Mouse (Mus musculus) stomach, postnatal 0 days (tissue): Measurements from ENCODE around the gene Mcfd2. TPM values are rescaled to one million over a fixed set of nuclear protein-coding genes. Genes with fewer than 3 reads are reported as not detected.

ENCODE experiments used
- ATAC-seq: fragments of 200-750 bp; cut with Nextera tagmentation; 2 replicates; pipeline ENCODE4 v1.8.0; 2017; ENCODE audit not compliant: low FRiP score, low TSS enrichment
- DNase-seq: peaks from one replicate; pipeline ENCODE4 v3.0.0-alpha.2; 2016; ENCODE audit warnings: low spot score
- H3K27ac ChIP-seq: fragments of 300-500 bp; sonication (generic); replicated peaks from 2 replicates; pipeline ENCODE4 v1.5.1; 2014; ENCODE audit warnings: mild to moderate bottlenecking, control low read depth
- H3K27me3 ChIP-seq: fragments of 300-500 bp; sonication (generic); 2 replicates; pipeline ENCODE4 v1.6.1; 2014; ENCODE audit warnings: low read length; ENCODE audit not compliant: control insufficient read depth, insufficient read depth
- H3K36me3 ChIP-seq: fragments of 300-500 bp; sonication (generic); 2 replicates; pipeline ENCODE4 v1.6.1; 2014; ENCODE audit warnings: low read length, mixed read lengths; ENCODE audit not compliant: control insufficient read depth, insufficient read depth
- H3K4me1 ChIP-seq: fragments of 300-500 bp; sonication (generic); replicated peaks from 2 replicates; pipeline ENCODE4 v1.6.1; 2014; ENCODE audit warnings: antibody characterized with exemption; ENCODE audit not compliant: control insufficient read depth, insufficient read depth
- H3K4me2 ChIP-seq: fragments of 300-500 bp; sonication (generic); replicated peaks from 2 replicates; pipeline ENCODE4 v1.6.1; 2014; ENCODE audit warnings: low read depth, mild to moderate bottlenecking, control low read depth, moderate library complexity
- H3K4me3 ChIP-seq: fragments of 300-500 bp; sonication (generic); 2 replicates; pipeline ENCODE4 v1.5.1; 2014; ENCODE audit warnings: low read depth, low read length, control low read depth
- H3K9ac ChIP-seq: fragments of 300-500 bp; sonication (generic); 2 replicates; pipeline ENCODE4 v1.6.1; 2014; ENCODE audit warnings: mild to moderate bottlenecking, low read length, control low read depth, mixed read lengths
- H3K9me3 ChIP-seq: fragments of 300-500 bp; sonication (generic); 2 replicates; pipeline ENCODE4 v1.6.1; 2016; ENCODE audit warnings: low read length; ENCODE audit not compliant: control insufficient read depth
- CTCF ChIP-seq: IDR thresholded peaks from 2 replicates; pipeline ENCODE4 v1.5.1; 2016; ENCODE audit warnings: antibody characterized with exemption, low read depth, mild to moderate bottlenecking, moderate library complexity
- EP300 ChIP-seq: optimal IDR thresholded peaks from 2 replicates; pipeline ENCODE3; 2016; ENCODE audit warnings: antibody characterized with exemption
- WGBS: fragments of 180-500 bp; shearing (Covaris S2); extraction: QIAGEN DNeasy Blood & Tissue Kit; methylation state at CpG from one replicate; pipeline ENCODE4 v1.1.7; 2014; 5-methylcytosine and 5-hydroxymethylcytosine counted together
- polyA plus RNA-seq: library from polyadenylated mRNA; unstranded; fragments of >200 nt; fragmentation: Nextera tagmentation; extraction: Ambion mirVana; gene quantifications from 2 replicates; pipeline ENCODE4 v1.2.1, GENCODE M21; 2015

Gene Mcfd2
- polyA plus RNA-seq, 1 experiment from 2014 or later = 80.4 TPM

GRCm38 (mm10) chr17:87310497-87310896 is 44.8 kb upstream of the Mcfd2 start:
- WGBS = 90% methylated on average over 7 of the region's 7 CpGs
- no peak overlapping the region for H3K4me3 ChIP-seq
- no peaks in the 10 kb centered on the region for H3K27me3 ChIP-seq
- peaks cover 10% of the 10 kb centered on the region for H3K4me1 ChIP-seq
- H3K27ac ChIP-seq = no peak overlapping the region
- no peaks in the 10 kb centered on the region for H3K9me3 ChIP-seq
- H3K9ac ChIP-seq = no peak overlapping the region
- H3K36me3 ChIP-seq = no peaks in the 10 kb centered on the region
- no peak overlapping the region for H3K4me2 ChIP-seq
- ATAC-seq (no peak), DNase-seq (no peak)
- no peak for TF ChIP-seq EP300
- TF ChIP-seq CTCF = no peak

- Histone ChIP-seq H3K36me3 (no peaks in the 10 kb centered on the region), H3K4me2 (no peak overlapping the region), H3K27me3 (no peaks in the 10 kb centered on the region), H3K27ac (peak overlapping the region; percentile 40), H3K4me1 (peaks cover 7% of the 10 kb centered on the region), H3K9me3 (no peaks in the 10 kb centered on the region), H3K4me3 (no peak overlapping the region), H3K9ac (no peak overlapping the region)
- DNase-seq (no peak), ATAC-seq (no peak)
- TF ChIP-seq CTCF (no peak), EP300 (no peak)
- 68% methylated on average over 12 of the region's 12 CpGs for WGBS
Observed at GRCm38 (mm10) chr17:87309073-87309788, 43.5 kb upstream of the Mcfd2 start.

- H3K4me3 ChIP-seq = no peak overlapping the region
- H3K36me3 ChIP-seq = no peaks in the 10 kb centered on the region
- peak; percentile 55 for ATAC-seq
- TF ChIP-seq EP300 (no peak), CTCF (no peak)
- H3K4me2 ChIP-seq = peak overlapping the region; percentile 2; the same call in 1 of the 2 replicates
- H3K27ac ChIP-seq = peak overlapping the region; percentile 81
- H3K27me3 ChIP-seq = no peaks in the 10 kb centered on the region
- H3K9ac ChIP-seq = no peak overlapping the region
- peak; percentile 76 for DNase-seq
- H3K4me1 ChIP-seq = peaks cover 3% of the 10 kb centered on the region; the same call in 1 of the 2 replicates
- no peaks in the 10 kb centered on the region for H3K9me3 ChIP-seq
- 63% methylated on average over 8 of the region's 8 CpGs for WGBS
Observed at GRCm38 (mm10) chr17:87306746-87307145, 41.0 kb upstream of the Mcfd2 start.

GRCm38 (mm10) chr17:87305065-87305464 is 39.3 kb upstream of the Mcfd2 start:
- no peaks in the 10 kb centered on the region for H3K36me3 ChIP-seq
- DNase-seq = no peak
- H3K27me3 ChIP-seq = no peaks in the 10 kb centered on the region
- no peak overlapping the region for H3K9ac ChIP-seq
- TF ChIP-seq EP300 = no peak
- no peak for TF ChIP-seq CTCF
- peak overlapping the region; percentile 50 for H3K27ac ChIP-seq
- no peak overlapping the region for H3K4me2 ChIP-seq
- WGBS = 92% methylated on average over 8 of the region's 8 CpGs
- no peaks in the 10 kb centered on the region for H3K9me3 ChIP-seq
- no peak overlapping the region for H3K4me3 ChIP-seq
- ATAC-seq = no peak
- H3K4me1 ChIP-seq = peaks cover 3% of the 10 kb centered on the region; the same call in 1 of the 2 replicates

GRCm38 (mm10) chr17:87304151-87304894 is 38.6 kb upstream of the Mcfd2 start:
- Histone ChIP-seq H3K27ac (peak overlapping the region; percentile 50), H3K9ac (no peak overlapping the region), H3K4me2 (no peak overlapping the region), H3K27me3 (no peaks in the 10 kb centered on the region), H3K4me3 (no peak overlapping the region), H3K4me1 (peaks cover 3% of the 10 kb centered on the region; the same call in 1 of the 2 replicates), H3K9me3 (no peaks in the 10 kb centered on the region), H3K36me3 (no peaks in the 10 kb centered on the region)
- WGBS = 65% methylated on average over 11 of the region's 11 CpGs
- ATAC-seq = peak; percentile 54
- no peak for DNase-seq
- no peak for TF ChIP-seq EP300
- no peak for TF ChIP-seq CTCF
